Mouse (Mus musculus) lung, postnatal 0 days (tissue): ENCODE measurements at regions not wholly inside any gene's neighbourhood (a gene's known extent, or its start where the extent isn't known, plus 50 kb on each side); places are given as distances from the start of the nearest gene placed in this dataset.
A peak's percentile ranks its signal among the peaks of the same experiment; 100 is the strongest.

Source experiments
- ATAC-seq: fragments of 200-750 bp; cut with Nextera tagmentation; 2 replicates; pipeline ENCODE4 v1.8.0; 2017; ENCODE audit warnings: moderate library complexity
- DNase-seq: peaks from one replicate; pipeline ENCODE4 v3.0.0-alpha.2; 2016; ENCODE audit warnings: low spot score
- H3K27ac ChIP-seq: fragments of 300-500 bp; sonication (generic); 2 replicates; pipeline ENCODE4 v1.5.1; 2014; ENCODE audit warnings: antibody characterized with exemption, mild to moderate bottlenecking, low read length, mixed read lengths
- H3K27me3 ChIP-seq: fragments of 300-500 bp; sonication (generic); replicated peaks from 2 replicates; pipeline ENCODE4 v1.6.1; 2014; ENCODE audit warnings: low read length, mixed read lengths; ENCODE audit not compliant: insufficient read depth
- H3K36me3 ChIP-seq: fragments of 300-500 bp; sonication (generic); 2 replicates; pipeline ENCODE4 v1.6.1; 2014; ENCODE audit warnings: low read length, mixed read lengths; ENCODE audit not compliant: insufficient read depth
- H3K4me1 ChIP-seq: fragments of 300-500 bp; sonication (generic); 2 replicates; pipeline ENCODE4 v1.6.1; 2014; ENCODE audit warnings: antibody characterized with exemption, low read depth, low read length, mixed read lengths; ENCODE audit not compliant: insufficient read depth
- H3K4me2 ChIP-seq: fragments of 300-500 bp; sonication (generic); replicated peaks from 2 replicates; pipeline ENCODE4 v1.6.1; 2014; ENCODE audit warnings: low read depth, mild to moderate bottlenecking, low read length, moderate library complexity, mixed read lengths
- H3K4me3 ChIP-seq: fragments of 300-500 bp; sonication (generic); 2 replicates; pipeline ENCODE4 v1.5.1; 2014; ENCODE audit warnings: low read depth, low read length
- H3K9ac ChIP-seq: fragments of 300-500 bp; sonication (generic); replicated peaks from 2 replicates; pipeline ENCODE4 v1.6.1; 2014; ENCODE audit warnings: low read depth, mild to moderate bottlenecking
- H3K9me3 ChIP-seq: fragments of 300-500 bp; sonication (generic); 2 replicates; pipeline ENCODE4 v1.6.1; 2016; ENCODE audit warnings: low read length, mixed read lengths
- CTCF ChIP-seq: IDR thresholded peaks from 2 replicates; pipeline ENCODE4 v1.5.1; 2016; ENCODE audit warnings: antibody characterized with exemption, mild to moderate bottlenecking
- EP300 ChIP-seq: IDR thresholded peaks from 2 replicates; pipeline ENCODE4 v1.6.1; 2016; ENCODE audit warnings: antibody characterized with exemption, mild to moderate bottlenecking, control low read depth
- WGBS: fragments of 180-500 bp; shearing (Covaris S2); extraction: QIAGEN DNeasy Blood & Tissue Kit; methylation state at CpG from one replicate; pipeline ENCODE4 v1.1.7; 2014; 5-methylcytosine and 5-hydroxymethylcytosine counted together

DNA sequence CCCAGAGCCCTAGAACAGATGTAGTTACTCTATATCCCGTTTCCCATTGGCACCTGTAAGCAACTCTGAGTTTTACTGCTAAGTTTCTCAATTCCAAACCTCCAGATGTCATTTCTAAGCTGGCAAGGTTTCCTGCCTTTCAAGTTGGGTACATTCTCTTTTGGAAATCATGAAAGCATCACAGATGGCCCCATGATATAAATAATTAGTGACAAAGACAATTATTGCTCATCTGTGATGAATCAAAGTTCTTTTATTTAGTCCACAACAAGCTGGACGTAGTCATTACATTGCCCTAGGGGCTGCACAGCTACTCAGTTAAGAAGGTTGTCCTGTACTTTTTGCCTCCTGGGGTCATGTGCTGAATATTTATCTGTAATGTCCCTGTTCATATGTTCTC is 303.2 kb upstream of the Btbd3 start:
- WGBS = 66% methylated on average over 2 of the region's 2 CpGs
- Histone ChIP-seq H3K4me1 (no peaks in the 10 kb centered on the region), H3K4me2 (no peak overlapping the region), H3K4me3 (no peak overlapping the region), H3K27ac (no peak overlapping the region), H3K27me3 (no peaks in the 10 kb centered on the region), H3K9me3 (no peaks in the 10 kb centered on the region), H3K9ac (no peak overlapping the region), H3K36me3 (no peaks in the 10 kb centered on the region)
- ATAC-seq (no peak), DNase-seq (no peak)
- no peak for TF ChIP-seq CTCF
- TF ChIP-seq EP300 = no peak

- no peak overlapping the region for H3K27ac ChIP-seq
- no peaks in the 10 kb centered on the region for H3K4me1 ChIP-seq
- H3K4me2 ChIP-seq = no peak overlapping the region
- WGBS = 76% methylated on average over 3 of the region's 3 CpGs
- ATAC-seq (no peak), DNase-seq (no peak)
- no peaks in the 10 kb centered on the region for H3K27me3 ChIP-seq
- H3K9me3 ChIP-seq = no peaks in the 10 kb centered on the region
- H3K4me3 ChIP-seq = no peak overlapping the region
- TF ChIP-seq CTCF (no peak), EP300 (no peak)
- no peak overlapping the region for H3K9ac ChIP-seq
- H3K36me3 ChIP-seq = no peaks in the 10 kb centered on the region
These were observed 304.4 kb upstream of the Btbd3 start for GRCm38 (mm10) chr2:137951942-137952341.

- Histone ChIP-seq H3K4me3 (no peak overlapping the region), H3K4me1 (no peaks in the 10 kb centered on the region), H3K36me3 (no peaks in the 10 kb centered on the region), H3K4me2 (no peak overlapping the region), H3K27ac (no peak overlapping the region), H3K9ac (no peak overlapping the region), H3K27me3 (no peaks in the 10 kb centered on the region), H3K9me3 (no peaks in the 10 kb centered on the region)
- no peak for ATAC-seq
- DNase-seq = no peak
- no peak for TF ChIP-seq CTCF
- TF ChIP-seq EP300 = no peak
These were observed 305.4 kb upstream of the Btbd3 start for GRCm38 (mm10) chr2:137950931-137951330.

GRCm38 (mm10) chr2:137942753-137943152 is 313.6 kb upstream of the Btbd3 start:
- no peak overlapping the region for H3K4me2 ChIP-seq
- H3K4me1 ChIP-seq = 0 out of 2 replicates have a peak, but pooled peaks cover 8% of the 10 kb centered on the region
- ATAC-seq = no peak
- peak; percentile 76 for DNase-seq
- H3K9ac ChIP-seq = no peak overlapping the region
- no peaks in the 10 kb centered on the region for H3K27me3 ChIP-seq
- H3K36me3 ChIP-seq = no peaks in the 10 kb centered on the region
- TF ChIP-seq EP300 = no peak
- TF ChIP-seq CTCF = peak; percentile 87
- no peaks in the 10 kb centered on the region for H3K9me3 ChIP-seq
- WGBS = 4% methylated on average over 7 of the region's 7 CpGs
- H3K27ac ChIP-seq = no peak overlapping the region
- H3K4me3 ChIP-seq = no peak overlapping the region

GRCm38 (mm10) chr2:137939591-137939990 is 316.8 kb upstream of the Btbd3 start:
- Histone ChIP-seq H3K27me3 (no peaks in the 10 kb centered on the region), H3K9me3 (no peaks in the 10 kb centered on the region), H3K4me2 (no peak overlapping the region), H3K9ac (no peak overlapping the region), H3K36me3 (no peaks in the 10 kb centered on the region), H3K4me1 (0 out of 2 replicates have a peak, but pooled peaks cover 8% of the 10 kb centered on the region), H3K27ac (no peak overlapping the region), H3K4me3 (no peak overlapping the region)
- TF ChIP-seq CTCF = no peak
- no peak for TF ChIP-seq EP300
- WGBS = 57% methylated on average over 3 of the region's 3 CpGs
- ATAC-seq = peak; percentile 47; the same call in 1 of the 2 replicates
- peak; percentile 42 for DNase-seq

GRCm38 (mm10) chr2:137938831-137939480 is 317.4 kb upstream of the Btbd3 start:
- Histone ChIP-seq H3K27me3 (no peaks in the 10 kb centered on the region), H3K27ac (no peak overlapping the region), H3K36me3 (no peaks in the 10 kb centered on the region), H3K4me3 (no peak overlapping the region), H3K4me2 (no peak overlapping the region), H3K9me3 (no peaks in the 10 kb centered on the region), H3K4me1 (0 out of 2 replicates have a peak, but pooled peaks cover 8% of the 10 kb centered on the region), H3K9ac (no peak overlapping the region)
- TF ChIP-seq CTCF (no peak), EP300 (no peak)
- 39% methylated on average over 7 of the region's 7 CpGs for WGBS
- DNase-seq (no peak), ATAC-seq (no peak)
